Mouse (Mus musculus) hindbrain, embryonic 16.5 days (tissue): ENCODE data around the gene Slc22a2. TPM values are rescaled to one million over a fixed set of nuclear protein-coding genes. Genes with fewer than 3 reads are reported as not detected.

Experiments used
- ATAC-seq: fragments of 200-750 bp; cut with Nextera tagmentation; 2 replicates; pipeline ENCODE4 v1.8.0; 2017; ENCODE audit warnings: moderate TSS enrichment, moderate library complexity
- H3K27ac ChIP-seq: fragments of 300-500 bp; sonication (generic); 2 replicates; pipeline ENCODE4 v1.5.1; 2014; ENCODE audit warnings: low read depth, mild to moderate bottlenecking, control low read depth, low read length, moderate library complexity
- H3K27me3 ChIP-seq: fragments of 300-500 bp; sonication (generic); replicated peaks from 2 replicates; pipeline ENCODE4 v1.6.1; 2014; ENCODE audit warnings: low read length; ENCODE audit not compliant: control insufficient read depth, insufficient read depth
- H3K36me3 ChIP-seq: fragments of 300-500 bp; sonication (generic); 2 replicates; pipeline ENCODE4 v1.6.1; 2014; ENCODE audit warnings: mild to moderate bottlenecking, low read length, moderate library complexity, mixed read lengths; ENCODE audit not compliant: control insufficient read depth, insufficient read depth
- H3K4me1 ChIP-seq: fragments of 300-500 bp; sonication (generic); 2 replicates; pipeline ENCODE4 v1.6.1; 2014; ENCODE audit warnings: low read depth, low read length; ENCODE audit not compliant: control insufficient read depth, insufficient read depth
- H3K4me2 ChIP-seq: fragments of 300-500 bp; sonication (generic); 2 replicates; pipeline ENCODE4 v1.6.1; 2014; ENCODE audit warnings: mild to moderate bottlenecking, low read length, control low read depth, moderate library complexity
- H3K4me3 ChIP-seq: fragments of 300-500 bp; sonication (generic); 2 replicates; pipeline ENCODE4 v1.5.1; 2014; ENCODE audit warnings: mild to moderate bottlenecking, low read length, control low read depth, moderate library complexity
- H3K9ac ChIP-seq: fragments of 300-500 bp; sonication (generic); 2 replicates; pipeline ENCODE4 v1.6.1; 2014; ENCODE audit warnings: low read depth, mild to moderate bottlenecking, control low read depth, low read length, moderate library complexity
- H3K9me3 ChIP-seq: fragments of 300-500 bp; sonication (generic); 2 replicates; pipeline ENCODE4 v1.6.1; 2014; ENCODE audit warnings: mild to moderate bottlenecking, low read length, moderate library complexity; ENCODE audit not compliant: control insufficient read depth
- WGBS: fragments of 180-500 bp; shearing (Covaris S2); extraction: QIAGEN DNeasy Blood & Tissue Kit; methylation state at CpG from one replicate; pipeline ENCODE4 v1.1.7; 2014; 5-methylcytosine and 5-hydroxymethylcytosine counted together
- polyA plus RNA-seq: library from polyadenylated mRNA; unstranded; fragments of >200 nt; fragmentation: Nextera tagmentation; extraction: Ambion mirVana; gene quantifications from 2 replicates; pipeline ENCODE4 v1.2.1, GENCODE M21; 2015

The Slc22a2 gene
- polyA plus RNA-seq, 1 experiment from 2014 or later = 1.0 TPM

- 90% methylated on average over 2 of the region's 2 CpGs for WGBS
- H3K9me3 ChIP-seq = no peaks in the 10 kb centered on the region
- no peak overlapping the region for H3K4me3 ChIP-seq
- H3K4me1 ChIP-seq = no peaks in the 10 kb centered on the region
- no peak overlapping the region for H3K4me2 ChIP-seq
- H3K36me3 ChIP-seq = no peaks in the 10 kb centered on the region
- no peak overlapping the region for H3K9ac ChIP-seq
- no peak overlapping the region for H3K27ac ChIP-seq
- no peak for ATAC-seq
- H3K27me3 ChIP-seq = no peaks in the 10 kb centered on the region
These were observed 35.7 kb downstream of the Slc22a2 start for GRCm38 (mm10) chr17:12619641-12620040.

DNA sequence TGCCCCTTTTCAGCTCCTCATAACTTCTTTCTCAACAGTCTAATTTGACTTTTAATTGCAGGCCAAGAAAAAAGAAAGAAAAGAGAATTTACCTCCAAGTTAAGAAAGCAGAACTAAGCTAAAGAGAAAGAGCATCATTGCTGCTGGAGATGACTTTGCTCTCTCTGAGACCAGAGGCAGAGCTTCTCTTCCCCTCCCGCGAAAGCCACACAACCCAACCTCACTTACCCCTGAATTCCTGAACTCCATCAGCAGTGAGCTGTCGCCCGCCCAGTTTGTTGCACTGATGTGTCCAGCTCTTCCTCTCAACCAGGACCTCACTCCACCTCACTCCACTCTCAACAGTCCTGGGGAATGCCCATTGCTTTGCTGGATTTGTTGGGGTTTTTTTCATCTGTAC is 44.1 kb downstream of the Slc22a2 start:
- Histone ChIP-seq H3K4me2 (no peak overlapping the region), H3K9me3 (no peaks in the 10 kb centered on the region), H3K4me1 (peaks cover 6% of the 10 kb centered on the region; the same call in 1 of the 2 replicates), H3K27me3 (no peaks in the 10 kb centered on the region), H3K4me3 (no peak overlapping the region), H3K9ac (no peak overlapping the region), H3K36me3 (no peaks in the 10 kb centered on the region), H3K27ac (no peak overlapping the region)
- no peak for ATAC-seq
- WGBS = 88% methylated on average over 4 of the region's 4 CpGs

DNA sequence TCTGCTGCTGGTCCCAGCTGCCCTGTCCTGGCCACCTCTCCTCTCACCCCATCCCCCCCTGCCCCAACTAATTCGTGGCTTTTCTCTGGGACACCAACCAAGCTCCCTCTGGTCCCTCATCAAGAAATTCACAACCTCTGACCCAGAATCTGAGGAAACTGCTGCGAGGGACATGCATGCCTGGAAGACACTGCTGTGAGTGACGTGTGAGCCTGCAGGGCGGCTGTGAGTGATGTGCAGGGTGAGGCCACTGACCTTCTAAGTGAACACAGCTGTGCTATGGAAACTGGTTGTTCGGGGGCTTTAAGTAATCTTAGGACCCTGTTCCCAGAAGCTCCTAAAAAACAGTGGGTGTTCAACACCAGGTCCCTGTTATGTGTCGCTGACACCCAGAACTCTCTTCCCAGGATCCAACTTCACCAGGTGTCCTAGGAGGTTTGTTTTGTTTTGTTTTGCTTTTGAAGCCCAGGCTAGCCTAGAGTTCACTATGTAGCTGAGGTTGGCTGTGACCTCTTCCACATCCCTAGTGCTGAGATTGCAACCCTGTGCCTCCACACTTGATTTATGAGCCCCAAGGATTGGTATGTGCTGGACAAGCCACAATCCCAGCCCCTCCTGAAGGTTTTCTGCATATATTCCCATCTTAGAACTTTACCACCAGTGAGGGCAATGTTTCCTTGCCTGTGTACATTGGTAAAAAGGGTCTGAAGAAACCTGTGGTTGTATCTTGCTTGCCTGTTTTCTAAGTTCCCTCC is 47.2 kb downstream of the Slc22a2 start:
- peaks cover 6% of the 10 kb centered on the region; the same call in 1 of the 2 replicates for H3K4me1 ChIP-seq

GRCm38 (mm10) chr17:12631771-12632600 is 48.1 kb downstream of the Slc22a2 start:
- no peak for ATAC-seq

More for the DNA sequence above, 47.2 kb downstream of the Slc22a2 start:
- 50% methylated on average over 6 of the region's 6 CpGs for WGBS
- Histone ChIP-seq H3K27ac (no peak overlapping the region), H3K4me2 (no peak overlapping the region), H3K27me3 (no peaks in the 10 kb centered on the region; the same call in 1 of the 2 replicates), H3K9me3 (no peaks in the 10 kb centered on the region), H3K36me3 (no peaks in the 10 kb centered on the region), H3K4me3 (no peak overlapping the region), H3K9ac (no peak overlapping the region)
- no peak for ATAC-seq

GRCm38 (mm10) chr17:12634814-12635213 is 50.9 kb downstream of the Slc22a2 start:
- H3K9me3 ChIP-seq = no peaks in the 10 kb centered on the region
- 59% methylated on average over 4 of the region's 4 CpGs for WGBS

More at GRCm38 (mm10) chr17:12631771-12632600, 48.1 kb downstream of the Slc22a2 start:
- H3K4me3 ChIP-seq = no peak overlapping the region
- H3K9ac ChIP-seq = no peak overlapping the region
- H3K9me3 ChIP-seq = no peaks in the 10 kb centered on the region
- peaks cover 6% of the 10 kb centered on the region; the same call in 1 of the 2 replicates for H3K4me1 ChIP-seq
- 36% methylated on average over 7 of the region's 7 CpGs for WGBS
- H3K4me2 ChIP-seq = no peak overlapping the region
- no peaks in the 10 kb centered on the region for H3K36me3 ChIP-seq
- H3K27me3 ChIP-seq = no peaks in the 10 kb centered on the region; the same call in 1 of the 2 replicates
- no peak overlapping the region for H3K27ac ChIP-seq

DNA sequence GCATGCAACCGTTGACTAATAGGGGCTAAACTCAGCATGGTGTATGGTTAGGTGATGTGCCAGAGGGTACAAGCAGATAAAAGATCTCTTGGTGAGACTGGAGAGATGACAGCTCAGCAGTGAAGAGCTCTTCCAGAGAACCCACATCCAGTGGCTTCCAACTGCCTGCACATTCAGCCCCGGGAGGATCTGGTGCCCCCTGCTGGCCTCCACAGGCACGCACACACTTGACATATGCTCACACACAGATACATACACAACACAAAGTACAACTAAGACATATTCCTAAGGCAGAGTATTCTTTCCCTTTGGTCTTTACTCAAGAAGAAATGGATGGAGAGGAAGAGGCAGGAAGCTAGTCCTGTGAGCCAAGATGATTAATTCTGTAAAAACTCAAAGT is 55.7 kb downstream of the Slc22a2 start:
- Histone ChIP-seq H3K27me3 (no peaks in the 10 kb centered on the region), H3K4me3 (no peak overlapping the region), H3K9me3 (no peaks in the 10 kb centered on the region), H3K36me3 (no peaks in the 10 kb centered on the region), H3K9ac (no peak overlapping the region), H3K4me2 (no peak overlapping the region), H3K27ac (no peak overlapping the region), H3K4me1 (no peaks in the 10 kb centered on the region)
- 94% methylated on average over 3 of the region's 3 CpGs for WGBS
- ATAC-seq = no peak

More at GRCm38 (mm10) chr17:12634814-12635213, 50.9 kb downstream of the Slc22a2 start:
- no peak overlapping the region for H3K4me2 ChIP-seq
- no peaks in the 10 kb centered on the region for H3K36me3 ChIP-seq
- no peaks in the 10 kb centered on the region; the same call in 1 of the 2 replicates for H3K27me3 ChIP-seq
- H3K9ac ChIP-seq = no peak overlapping the region
- no peak overlapping the region for H3K27ac ChIP-seq
- no peak overlapping the region for H3K4me3 ChIP-seq
- peaks cover 6% of the 10 kb centered on the region; the same call in 1 of the 2 replicates for H3K4me1 ChIP-seq
- no peak for ATAC-seq

DNA sequence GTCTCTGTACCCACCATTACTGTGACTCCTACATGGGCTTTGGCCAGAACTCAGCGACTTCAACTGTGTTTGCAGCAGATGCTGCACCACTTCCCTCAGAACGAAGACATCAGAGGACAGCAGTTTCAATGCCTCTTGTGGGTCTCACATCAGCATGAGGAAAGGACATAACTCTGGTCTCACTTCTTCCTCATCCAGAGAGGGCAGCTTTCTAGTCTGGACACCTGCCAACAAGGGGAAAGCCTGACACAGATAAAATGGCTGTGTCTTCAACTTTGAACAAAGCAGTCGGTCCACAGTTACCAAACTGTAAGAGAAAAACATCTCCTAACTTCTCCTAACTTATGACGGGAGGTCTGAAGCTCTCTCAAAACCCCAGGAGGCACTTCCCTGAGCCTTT is 57.2 kb downstream of the Slc22a2 start:
- no peak overlapping the region for H3K4me2 ChIP-seq
- no peaks in the 10 kb centered on the region for H3K27me3 ChIP-seq
- H3K9ac ChIP-seq = no peak overlapping the region
- H3K27ac ChIP-seq = no peak overlapping the region
- no peak overlapping the region for H3K4me3 ChIP-seq
- no peaks in the 10 kb centered on the region for H3K4me1 ChIP-seq
- no peak for ATAC-seq
- 78% methylated on average over 4 of the region's 4 CpGs for WGBS
- no peaks in the 10 kb centered on the region for H3K36me3 ChIP-seq
- H3K9me3 ChIP-seq = no peaks in the 10 kb centered on the region

DNA sequence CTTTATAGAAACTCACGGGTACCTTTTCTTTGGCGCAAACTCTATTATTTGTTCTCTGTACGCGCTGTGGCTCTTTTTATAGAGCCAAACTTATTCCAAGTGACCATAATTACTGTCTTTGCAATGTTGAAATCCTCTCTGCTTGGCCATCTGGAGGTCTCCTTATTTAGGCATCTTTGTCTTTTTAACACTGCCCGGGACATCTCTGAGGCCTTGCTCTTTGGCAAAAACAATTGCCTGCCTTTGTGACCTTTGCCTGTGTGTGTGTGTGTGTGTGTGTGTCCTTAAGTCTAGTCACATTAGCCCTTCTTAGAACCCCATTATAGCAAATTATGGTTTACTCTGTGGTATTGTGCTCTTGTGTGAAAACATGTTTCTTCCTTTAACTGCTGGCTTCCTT is 61.5 kb downstream of the Slc22a2 start:
- 79% methylated on average over 5 of the region's 5 CpGs for WGBS
- H3K36me3 ChIP-seq = no peaks in the 10 kb centered on the region
- no peak overlapping the region for H3K4me2 ChIP-seq
- H3K4me3 ChIP-seq = no peak overlapping the region
- no peak overlapping the region for H3K27ac ChIP-seq
- H3K9ac ChIP-seq = no peak overlapping the region
- no peaks in the 10 kb centered on the region for H3K4me1 ChIP-seq
- ATAC-seq = no peak
- no peaks in the 10 kb centered on the region for H3K9me3 ChIP-seq
- H3K27me3 ChIP-seq = no peaks in the 10 kb centered on the region

DNA sequence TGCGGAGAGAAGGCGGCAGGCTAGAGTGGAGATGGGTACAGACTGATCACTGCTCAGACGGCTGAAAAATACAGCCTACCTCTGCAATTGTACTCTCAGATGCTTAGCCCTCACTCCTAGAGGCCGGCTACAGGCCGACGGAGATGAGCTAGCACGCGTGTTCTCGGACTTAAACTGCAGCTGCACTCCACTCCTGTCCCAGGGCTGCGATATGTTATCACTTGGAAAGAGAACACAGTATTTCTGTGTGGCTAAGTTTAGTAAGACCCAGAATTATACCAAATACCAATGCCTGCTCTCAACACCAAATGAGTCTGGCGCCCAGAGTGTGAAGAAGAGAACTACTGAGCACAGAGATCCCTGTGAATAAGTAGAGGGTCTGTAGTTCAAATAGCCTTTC is 68.7 kb downstream of the Slc22a2 start:
- no peaks in the 10 kb centered on the region for H3K36me3 ChIP-seq
- no peaks in the 10 kb centered on the region for H3K4me1 ChIP-seq
- no peak overlapping the region for H3K9ac ChIP-seq
- H3K27me3 ChIP-seq = no peaks in the 10 kb centered on the region
- 95% methylated on average over 11 of the region's 11 CpGs for WGBS
- H3K9me3 ChIP-seq = no peaks in the 10 kb centered on the region
- no peak for ATAC-seq
- no peak overlapping the region for H3K4me2 ChIP-seq
- no peak overlapping the region for H3K4me3 ChIP-seq
- H3K27ac ChIP-seq = no peak overlapping the region
